Mouse (Mus musculus) thymus, adult 2 months (tissue): ENCODE measurements around the gene Prkra.

Experiments
- CTCF ChIP-seq: fragments of 200-500 bp; IDR thresholded peaks from 2 replicates; pipeline ENCODE4 v1.5.1; 2012; ENCODE audit warnings: mild to moderate bottlenecking, control low read depth, low read length, moderate library complexity, borderline replicate concordance; ENCODE audit not compliant: control insufficient read depth, poor library complexity, insufficient read depth; ENCODE audit errors: extremely low read depth
- POLR2A ChIP-seq: fragments of 200-500 bp; IDR thresholded peaks from 2 replicates; pipeline ENCODE4 v1.6.1; 2012; ENCODE audit warnings: mild to moderate bottlenecking, low read length, control low read depth, moderate library complexity; ENCODE audit not compliant: control insufficient read depth, poor library complexity, insufficient read depth; ENCODE audit errors: extremely low read depth

GRCm38 (mm10) chr2:76672966-76673392, 25.2 kb upstream of the Prkra start, which contains the start of gene Fkbp7:
- TF ChIP-seq CTCF (no peak), POLR2A (peak; percentile 40; the same call in 1 of the 2 replicates)
